Mouse (Mus musculus) mature B cell (primary cell): ENCODE data around the gene AA986860.

Source experiments
- in situ Hi-C: fragments of 300-500 bp; cut with MboI; formaldehyde crosslinking; loops from 2 replicates; pipeline ENCODE4 v1.14.3; 2019

The AA986860 gene

GRCm38 (mm10) chr1:130731741-130732337, at the start of gene AA986860:
AA986860 (plus strand) TSS chr1:130731976.
- in situ Hi-C loops, result no loop called here

- in situ Hi-C loops, result no loop called here
Observed at GRCm38 (mm10) chr1:130683905-130684304, 47.9 kb upstream of the AA986860 start.

DNA sequence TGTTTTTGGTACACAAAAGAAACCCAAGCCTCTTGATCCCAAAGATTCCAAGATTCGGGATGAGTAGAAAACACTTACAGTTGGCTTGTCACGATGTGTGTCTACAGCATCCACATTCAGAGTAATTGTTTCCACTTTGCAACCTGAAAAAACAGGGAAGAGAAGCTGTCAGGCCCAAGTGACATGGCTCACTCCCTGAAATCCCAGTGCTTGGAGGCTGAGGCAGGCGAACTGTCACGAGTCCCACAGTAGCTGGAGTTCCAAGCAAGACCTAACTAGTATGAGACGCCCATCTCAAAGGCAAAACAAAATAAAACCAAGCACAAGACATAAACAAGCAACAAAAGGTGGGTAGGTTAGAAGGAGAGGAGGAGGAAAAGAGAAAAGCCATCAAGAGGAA, 33.2 kb upstream of the AA986860 start:
- in situ Hi-C loops, result no loop called here

DNA sequence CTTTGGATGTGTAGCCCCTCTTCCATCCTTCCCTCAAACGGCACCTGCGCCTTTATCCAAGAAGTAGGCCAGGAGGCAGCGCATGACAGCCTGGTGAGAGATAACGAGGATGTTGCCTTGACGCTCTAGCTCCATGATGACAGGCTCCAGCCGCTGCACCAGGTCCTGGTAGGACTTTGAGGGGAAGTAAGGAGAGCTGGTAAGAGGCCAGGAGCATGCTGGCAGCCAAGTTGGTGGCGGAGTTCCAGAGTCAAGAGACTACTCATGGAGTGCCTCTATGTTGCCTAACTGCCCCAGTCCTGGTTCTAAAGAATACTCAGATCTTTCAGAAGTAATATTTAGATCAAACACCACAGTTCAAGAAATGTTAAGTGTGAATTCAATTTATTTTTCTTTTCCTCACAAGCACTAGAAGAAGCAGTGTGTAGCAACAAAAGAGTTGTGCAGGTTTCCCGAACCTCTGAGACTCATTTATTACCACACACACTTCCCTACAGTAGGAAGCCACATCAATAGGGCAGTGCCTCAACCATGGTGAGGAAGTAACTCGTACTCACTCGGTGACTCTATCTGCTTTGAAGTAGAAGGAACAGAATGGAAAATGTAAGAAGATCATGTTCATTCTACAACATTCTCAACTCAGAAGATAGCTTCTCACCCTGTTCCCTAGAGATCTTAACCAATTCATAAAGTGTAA, 31.7 kb upstream of the AA986860 start:
- in situ Hi-C loops, result no loop called here

DNA sequence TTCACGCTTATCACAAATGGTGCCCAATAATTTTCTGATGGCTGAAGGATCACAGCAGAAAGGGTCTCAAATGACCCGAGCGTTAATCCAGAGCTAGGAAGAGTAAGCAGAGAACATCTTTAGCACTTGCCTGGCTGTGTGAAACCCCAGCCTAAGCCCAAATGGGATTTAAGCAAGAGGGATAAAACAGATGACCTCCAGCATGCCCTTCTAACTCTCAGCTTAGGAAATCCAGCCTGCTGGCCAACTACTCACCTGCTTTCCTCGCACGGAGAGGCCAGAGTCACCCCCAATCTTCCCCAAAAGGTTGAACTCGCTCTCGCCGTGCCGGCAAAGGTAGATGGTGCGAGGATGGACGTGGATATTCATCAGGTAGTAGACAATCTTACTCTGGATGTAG, 29.8 kb upstream of the AA986860 start:
- in situ Hi-C loops, result no loop called here

DNA sequence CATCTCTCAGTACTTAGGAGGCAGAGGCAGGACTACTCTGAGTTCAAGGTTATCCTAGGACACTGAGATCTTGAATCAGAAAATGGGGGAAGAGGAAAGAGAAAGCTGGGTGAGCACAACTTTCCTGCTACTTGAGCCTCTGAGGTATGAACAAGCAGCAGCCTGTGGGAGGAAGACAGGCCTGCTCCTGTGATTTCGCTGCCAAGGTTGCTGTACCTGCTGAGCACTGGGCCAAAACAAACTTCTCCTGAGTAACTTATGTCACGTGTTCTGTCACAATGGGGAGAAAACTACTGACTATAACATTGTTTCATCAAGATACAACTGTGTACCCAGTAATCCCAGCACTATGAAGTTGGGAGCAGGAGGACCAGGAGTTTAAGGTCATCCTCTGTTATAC, 28.2 kb upstream of the AA986860 start:
- in situ Hi-C loops, result no loop called here

GRCm38 (mm10) chr1:130710283-130711080, 21.3 kb upstream of the AA986860 start:
- in situ Hi-C loops, result no loop called here

DNA sequence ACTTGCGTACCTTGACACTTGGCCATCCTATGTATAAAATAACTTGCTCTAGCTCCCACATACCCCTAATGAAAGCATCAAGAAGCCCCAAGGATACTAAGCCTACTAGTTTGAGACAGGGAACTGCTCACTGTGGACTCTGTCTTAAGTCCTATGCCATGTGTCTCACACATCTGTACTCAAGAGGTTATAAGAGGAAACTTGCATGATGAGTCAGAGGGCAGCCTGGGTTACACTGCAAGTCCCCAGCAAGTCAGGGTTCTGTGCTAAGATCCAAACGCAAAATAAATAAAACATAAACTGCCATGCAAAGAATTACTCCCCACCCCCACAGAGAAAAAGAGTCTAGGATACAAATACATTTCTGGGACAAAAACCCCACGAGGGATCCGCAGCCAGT, 17.7 kb upstream of the AA986860 start:
- in situ Hi-C loops, result no loop called here

- in situ Hi-C loops, result no loop called here
Observed at GRCm38 (mm10) chr1:130715561-130716217, 16.1 kb upstream of the AA986860 start, which contains the start of gene Gm29427. Gm29427 (minus strand) TSS chr1:130715799.

DNA sequence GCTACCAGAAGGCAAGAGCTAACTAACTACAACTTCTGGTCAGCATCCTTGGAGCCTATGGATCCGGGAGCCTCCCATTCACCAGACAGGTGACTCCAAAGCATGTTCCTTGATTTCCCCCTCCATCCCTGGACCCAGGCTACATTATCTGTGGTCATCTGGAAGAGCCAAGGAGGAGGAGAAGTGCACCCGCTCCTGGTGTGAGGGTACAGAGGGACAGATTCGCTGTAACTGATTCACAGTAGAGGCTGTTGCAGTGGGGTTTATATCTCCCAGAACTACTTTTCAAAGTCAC, 15.6 kb upstream of the AA986860 start:
- in situ Hi-C loops, result no loop called here

DNA sequence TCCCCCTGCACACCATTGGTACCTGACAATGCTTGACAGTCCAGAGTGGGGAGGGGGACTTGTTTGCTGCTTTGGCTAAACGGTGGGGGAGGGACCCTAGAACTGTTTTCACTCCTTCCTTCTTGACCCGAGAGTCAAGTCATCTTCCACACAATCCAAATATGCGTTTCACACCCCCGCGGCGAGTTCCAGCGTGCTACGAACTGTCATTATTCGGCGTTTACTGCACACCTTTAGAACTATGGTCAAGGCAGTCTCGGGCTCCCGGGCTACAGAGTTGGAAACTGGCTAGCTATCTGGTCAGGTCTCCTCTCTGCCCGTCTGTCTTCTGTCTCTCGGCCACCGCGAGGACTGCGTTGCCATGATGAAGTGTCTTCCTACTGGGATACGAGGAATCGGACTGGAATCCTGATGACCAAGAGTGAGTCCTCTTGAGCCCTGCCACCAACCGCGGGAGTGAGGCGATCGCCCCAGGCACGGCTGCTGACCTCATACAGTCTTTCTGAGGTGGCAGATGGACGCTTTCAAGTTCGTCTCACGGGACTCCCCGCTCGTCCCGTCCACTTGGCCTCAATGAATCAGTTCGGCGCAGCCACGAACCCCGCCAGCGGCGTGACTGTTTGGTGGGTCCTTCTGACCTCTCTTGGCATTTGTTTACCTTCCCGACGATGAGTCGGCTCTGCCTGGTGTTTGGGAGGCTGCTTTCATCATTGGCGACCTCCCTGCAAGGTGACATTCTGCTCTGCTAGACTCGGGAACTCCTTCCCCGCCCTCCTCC, 15.1 kb upstream of the AA986860 start:
- in situ Hi-C loops, result no loop called here

GRCm38 (mm10) chr1:130717291-130717871, 14.4 kb upstream of the AA986860 start, which contains the start of gene Yod1:
Yod1 (plus strand) TSS chr1:130717327.
- in situ Hi-C loops, result no loop called here

DNA sequence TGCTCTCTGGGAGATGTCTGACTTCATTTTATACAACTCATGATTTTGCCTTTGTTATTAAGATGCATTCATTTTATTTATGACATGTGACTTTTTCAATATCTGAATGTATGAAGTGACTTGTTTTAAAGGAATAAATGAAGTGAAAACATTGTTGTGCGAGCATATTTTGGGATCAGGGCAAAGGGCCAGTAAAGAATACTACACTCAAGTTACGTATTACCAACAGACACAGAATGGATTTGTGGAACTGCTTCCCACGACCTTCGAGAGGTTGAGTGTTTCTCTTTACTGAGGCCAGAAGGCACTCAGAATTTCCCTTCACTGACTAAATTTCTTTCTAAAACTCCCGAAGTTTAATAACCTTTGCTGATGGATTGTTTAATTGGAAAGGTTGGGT, 7.6 kb upstream of the AA986860 start:
- in situ Hi-C loops, result no loop called here

DNA sequence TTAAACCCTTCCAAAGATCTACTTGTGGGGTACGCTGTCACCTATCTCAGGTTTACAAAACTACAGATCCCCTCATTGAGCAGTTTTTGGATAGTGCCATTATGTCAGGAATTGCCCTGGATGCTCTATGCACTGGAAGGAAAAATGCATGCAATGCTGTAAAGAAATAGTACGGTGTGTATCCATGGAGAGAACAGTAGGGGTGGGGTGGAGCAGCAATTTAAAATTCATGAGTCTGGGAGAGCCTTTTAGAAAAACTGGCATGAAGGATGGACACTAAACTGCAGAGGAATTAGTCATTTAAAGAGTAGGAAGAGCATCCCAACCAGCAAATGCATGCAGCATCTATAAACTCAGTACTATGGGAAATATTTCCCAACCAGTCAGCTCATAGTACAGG, 5.4 kb upstream of the AA986860 start:
- in situ Hi-C loops, result no loop called here

GRCm38 (mm10) chr1:130728070-130728469, 3.7 kb upstream of the AA986860 start:
- in situ Hi-C loops, result no loop called here

DNA sequence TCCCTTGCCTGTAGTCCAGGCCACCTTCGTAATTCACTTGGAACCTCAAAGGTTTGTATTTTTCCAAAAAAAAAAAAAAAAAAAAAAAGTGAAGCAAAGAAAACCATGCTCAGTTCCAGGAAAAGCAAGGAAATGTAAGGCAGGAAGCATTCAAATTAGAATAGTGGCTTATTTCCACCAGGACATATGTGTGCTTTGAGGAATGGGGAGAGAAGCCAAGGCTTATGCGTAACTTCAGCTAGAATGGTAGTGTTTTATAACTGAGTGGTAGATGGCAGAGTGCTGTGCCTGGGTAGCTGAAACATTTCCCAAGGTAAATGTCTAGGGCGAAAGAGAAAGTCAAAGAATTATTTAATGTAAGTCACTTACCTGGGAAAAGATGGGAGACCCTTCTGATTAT, 3.1 kb upstream of the AA986860 start:
- in situ Hi-C loops, result no loop called here

DNA sequence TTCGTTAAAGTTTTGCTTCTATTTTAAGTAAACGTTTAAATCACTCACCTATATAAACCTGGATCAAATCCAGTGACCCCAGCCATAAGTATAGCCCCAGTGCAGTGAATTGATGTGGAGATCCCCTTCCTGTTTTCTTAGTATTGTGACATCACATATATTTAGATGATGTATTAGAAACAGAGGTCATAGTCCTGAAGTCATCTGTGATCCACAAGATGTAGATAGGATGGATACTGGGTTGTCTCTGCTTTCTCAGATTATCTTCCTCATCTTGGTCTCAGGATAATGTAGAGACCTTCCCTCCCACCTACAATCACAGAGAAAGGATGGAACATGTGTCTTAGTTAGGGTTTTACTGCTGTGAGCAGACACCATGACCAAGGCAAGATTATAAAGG, 2.6 kb upstream of the AA986860 start, which contains the start of gene Pfkfb2:
Gene Pfkfb2, minus strand, starts transcription at position 101 of the 400 bp plus-strand sequence.
- in situ Hi-C loops, result no loop called here

- in situ Hi-C loops, result no loop called here
Observed at GRCm38 (mm10) chr1:130732706-130733658, 1.2 kb downstream of the AA986860 start.

DNA sequence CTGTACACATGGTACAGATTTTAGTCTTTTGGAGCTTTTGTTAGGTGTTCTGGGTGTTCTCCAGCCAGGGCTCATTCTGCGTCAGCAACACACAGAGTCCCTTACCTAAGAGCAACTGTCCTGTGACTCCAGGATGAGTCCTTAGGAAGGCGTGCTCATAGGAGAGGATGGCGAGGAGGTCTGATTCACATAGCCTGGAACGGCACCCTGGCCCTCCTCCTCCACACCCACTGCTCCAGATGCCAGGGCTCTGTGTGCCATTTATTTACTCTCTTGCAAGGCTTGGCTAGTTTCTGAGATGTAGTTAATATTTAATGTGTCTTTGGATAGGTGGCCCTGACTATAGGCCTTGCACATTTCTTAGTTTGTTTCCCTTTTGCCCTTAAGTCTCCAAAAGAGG, 1.9 kb downstream of the AA986860 start:
- in situ Hi-C loops, result no loop called here

DNA sequence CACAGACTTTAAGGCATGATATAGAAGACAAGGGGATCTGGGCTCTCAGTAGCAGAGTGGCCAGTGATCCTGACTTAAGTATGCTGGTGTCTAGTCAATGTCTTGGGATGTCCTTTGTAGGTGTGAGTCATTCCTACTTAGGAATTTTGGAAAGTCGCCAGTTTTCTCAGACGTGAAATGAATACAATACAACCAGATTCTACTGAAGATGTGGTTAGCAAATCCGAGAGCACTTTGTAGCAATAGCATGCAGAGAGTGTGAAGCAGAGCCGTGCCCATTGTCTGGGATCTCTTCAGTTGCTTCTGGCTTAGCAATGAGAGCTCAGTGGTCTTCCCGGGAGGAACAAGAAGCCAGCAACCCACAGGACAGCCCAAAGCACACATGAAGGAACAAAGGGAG, 2.7 kb downstream of the AA986860 start:
- in situ Hi-C loops, result no loop called here
